Mouse (Mus musculus) sigmoid colon, adult 10 weeks (tissue): ENCODE results near the gene Olfr223. TPM values are rescaled to one million over a fixed set of nuclear protein-coding genes. Genes with fewer than 3 reads are reported as not detected.

Experiments used
- polyA plus RNA-seq: library from polyadenylated mRNA; stranded (reverse); fragments of 350-450 nt; fragmentation: Illumina TruSeq; extraction: RNeasy Lipid Tissue Mini Kit (QIAGEN cat#74804); gene quantifications from one replicate; pipeline ENCODE4 v1.2.3, GENCODE M21; 2014; ENCODE audit warnings: low read depth, low replicate concordance

Olfr223 gene
- not detected for polyA plus RNA-seq

GRCm38 (mm10) chr11:59593189-59593588 is at the start of gene Olfr223:
TSS of gene Olfr223 (minus strand) at chr11:59593289.

GRCm38 (mm10) chr11:59576135-59576534 is 17.0 kb downstream of the Olfr223 start, which contains the start of gene Olfr222:
TSS of gene Olfr222 (minus strand) at chr11:59576235.

DNA sequence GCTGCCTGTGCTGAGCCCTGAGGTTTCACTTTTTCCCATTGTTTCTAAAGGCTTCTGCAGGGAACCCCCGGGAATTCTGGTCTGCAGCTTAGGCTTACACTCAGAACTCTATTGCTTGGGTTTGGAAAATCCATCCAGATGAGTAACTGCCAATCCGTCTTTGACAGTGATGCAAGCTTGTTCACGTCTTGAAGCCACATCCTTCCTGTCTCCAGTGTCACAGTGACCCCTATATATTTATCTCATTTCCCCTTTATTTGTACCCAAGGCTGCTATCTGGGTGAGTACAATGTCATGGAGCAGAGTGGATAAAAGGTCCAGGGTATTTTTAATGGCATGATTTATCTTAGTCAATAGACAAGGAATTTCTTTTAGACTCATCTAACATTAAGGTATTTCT is 51.8 kb downstream of the Olfr223 start, which contains the start of gene Nlrp3:
Gene Nlrp3 (plus strand): TSS at position 245 of the 400 bp plus-strand sequence.

Other genes with a start within 250 kb of the Olfr223 start
- gene Prss38, start 217.6 kb downstream of the Olfr223 start, polyA plus RNA-seq: not detected
- gene Jmjd4, start 143.2 kb downstream of the Olfr223 start, polyA plus RNA-seq: 8.5 TPM
- gene Snap47, start 142.1 kb downstream of the Olfr223 start, polyA plus RNA-seq: 9.6 TPM
- 8.6 TPM for gene Zfp867, start 120.8 kb downstream of the Olfr223 start, polyA plus RNA-seq
- gene Zkscan17, start 66.5 kb downstream of the Olfr223 start, polyA plus RNA-seq: 1.7 TPM
- 0.28 TPM for gene Nlrp3, start 51.7 kb downstream of the Olfr223 start, polyA plus RNA-seq
- gene Olfr222, start 17.1 kb downstream of the Olfr223 start, polyA plus RNA-seq: not detected
- gene Mprip, start 68.0 kb upstream of the Olfr223 start, polyA plus RNA-seq: 28.1 TPM
- gene Pld6, start 194.4 kb upstream of the Olfr223 start, polyA plus RNA-seq: not detected
- gene Flcn, start 216.7 kb upstream of the Olfr223 start, polyA plus RNA-seq: 3.4 TPM
- 2.5 TPM for gene Nt5m, start 246.2 kb upstream of the Olfr223 start, polyA plus RNA-seq
- 162 TPM for gene Cops3, start 246.5 kb upstream of the Olfr223 start, polyA plus RNA-seq